Mouse (Mus musculus) C2C12 (cell line): ENCODE results near the gene Ggta1. TPM values are rescaled to one million over a fixed set of nuclear protein-coding genes. Genes with fewer than 3 reads are reported as not detected.

Experiments used
- H3K27me3 ChIP-seq: one replicate; pipeline ENCODE4 v1.6.1; 2011; ENCODE audit not compliant: control insufficient read depth, insufficient read depth, insufficient read length
- H3K36me3 ChIP-seq: one replicate; pipeline ENCODE4 v1.6.1; 2011; ENCODE audit not compliant: control insufficient read depth, insufficient read depth
- H3K4me3 ChIP-seq: one replicate; pipeline ENCODE4 v1.5.1; 2011; ENCODE audit warnings: mild to moderate bottlenecking, control low read depth; ENCODE audit not compliant: poor library complexity, insufficient read depth, severe bottlenecking
- H3K79me2 ChIP-seq: one replicate; pipeline ENCODE4 v1.6.1; 2011; ENCODE audit not compliant: control insufficient read depth, insufficient read depth
- H3K79me3 ChIP-seq: one replicate; pipeline ENCODE4 v1.6.1; 2011; ENCODE audit warnings: low read depth, control low read depth
- H3ac ChIP-seq: one replicate; pipeline ENCODE3; 2011; ENCODE audit warnings: low read depth; ENCODE audit not compliant: control insufficient read depth, insufficient read length
- CEBPB ChIP-seq: IDR thresholded peaks from one replicate; pipeline ENCODE4 v1.6.1; 2011; ENCODE audit warnings: low read depth, mild to moderate bottlenecking, control low read depth, moderate library complexity
- CTCF ChIP-seq: IDR thresholded peaks from one replicate; pipeline ENCODE4 v1.5.1; 2011; ENCODE audit not compliant: control insufficient read depth, insufficient read depth, insufficient read length
- FOSL1 ChIP-seq: IDR thresholded peaks from one replicate; pipeline ENCODE4 v1.8.0; 2011; ENCODE audit warnings: mild to moderate bottlenecking, low read length; ENCODE audit not compliant: poor library complexity, insufficient read depth, severe bottlenecking
- MAX ChIP-seq: IDR thresholded peaks from one replicate; pipeline ENCODE4 v1.6.1; 2011; ENCODE audit warnings: mild to moderate bottlenecking, control low read depth
- MYOD1 ChIP-seq: IDR thresholded peaks from one replicate; pipeline ENCODE4 v1.6.1; 2011; ENCODE audit warnings: low read depth; ENCODE audit not compliant: control insufficient read depth, insufficient read length
- MYOG ChIP-seq: IDR thresholded peaks from one replicate; pipeline ENCODE4 v1.6.1; 2011; ENCODE audit not compliant: control insufficient read depth, insufficient read length; ENCODE audit errors: extremely low read depth
- USF1 ChIP-seq: IDR thresholded peaks from one replicate; pipeline ENCODE4 v1.6.1; 2011; ENCODE audit warnings: low read depth, mild to moderate bottlenecking, control low read depth, moderate library complexity
- polyA plus RNA-seq: library from polyadenylated mRNA; unstranded; fragments of >200 nt; fragmentation: generic; extraction: Trizol; gene quantifications from one replicate; pipeline ENCODE4 v1.2.1, GENCODE M21; 2012; ENCODE audit warnings: missing spikeins

The Ggta1 gene
- polyA plus RNA-seq, 1 experiment = 7.1 TPM

DNA sequence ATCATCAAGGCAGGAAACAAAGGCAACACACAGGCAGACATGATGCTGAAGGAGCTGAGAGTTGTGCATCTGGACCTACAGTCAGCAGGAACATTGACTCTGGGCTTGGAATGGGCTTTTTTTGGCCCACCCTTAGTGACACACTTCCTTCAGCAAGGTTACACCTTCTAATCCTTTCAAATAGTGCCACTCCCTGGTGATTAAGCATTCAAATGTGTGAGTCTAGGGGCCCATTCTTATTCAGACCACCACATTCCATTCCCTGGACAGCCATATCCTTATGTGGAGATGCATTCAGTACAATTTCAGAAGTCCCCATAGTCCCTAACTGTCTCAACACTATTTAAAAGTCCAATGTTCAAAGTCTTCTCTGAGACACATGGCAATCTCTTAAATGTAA is 92.3 kb downstream of the Ggta1 start:
- no peak overlapping the region for H3K4me3 ChIP-seq
- H3K27me3 ChIP-seq = no peaks in the 10 kb centered on the region
- TF ChIP-seq FOSL1 (no peak), CTCF (no peak), MAX (no peak), MYOG (no peak), MYOD1 (no peak), USF1 (no peak), CEBPB (no peak)
- no peaks in the 10 kb centered on the region for H3K79me3 ChIP-seq
- H3ac ChIP-seq = no peak overlapping the region
- H3K79me2 ChIP-seq = no peaks in the 10 kb centered on the region
- no peaks in the 10 kb centered on the region for H3K36me3 ChIP-seq

DNA sequence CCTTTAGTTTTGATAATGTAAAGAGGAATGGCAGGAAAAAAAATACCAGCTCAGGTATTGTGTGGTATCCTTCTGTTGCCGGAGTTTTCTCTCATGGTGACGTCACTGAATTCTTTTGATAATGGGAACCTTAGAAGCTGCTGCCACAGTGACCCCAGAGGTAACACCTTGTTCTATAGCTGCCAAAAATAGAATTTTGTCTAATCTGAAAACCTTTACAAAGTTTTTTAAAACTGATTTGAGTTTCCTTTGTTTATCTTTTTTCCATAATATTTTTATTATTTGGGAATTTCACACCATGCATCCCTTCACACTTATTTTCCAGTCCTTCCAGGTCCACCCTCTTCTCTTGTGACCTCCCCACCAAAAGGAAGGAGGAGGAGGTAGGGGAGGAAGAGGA is 95.4 kb downstream of the Ggta1 start, which contains the start of gene 4930568D16Rik:
Gene 4930568D16Rik, minus strand, starts transcription at position 101 of the 400 bp plus-strand sequence.
- Histone ChIP-seq H3K27me3 (no peaks in the 10 kb centered on the region), H3K36me3 (no peaks in the 10 kb centered on the region), H3ac (no peak within 1 kb of the TSS), H3K79me3 (no peaks in the 10 kb centered on the region), H3K79me2 (no peaks in the 10 kb centered on the region), H3K4me3 (no peak within 1 kb of the TSS)
- TF ChIP-seq CTCF (no peak), FOSL1 (no peak), USF1 (no peak), MYOD1 (no peak), MAX (no peak), CEBPB (no peak), MYOG (no peak)

Other genes with a start within 250 kb of the Ggta1 start
- 166 TPM for gene Gsn, start 206.9 kb downstream of the Ggta1 start, polyA plus RNA-seq
- 87.9 TPM for gene Stom, start 126.3 kb downstream of the Ggta1 start, polyA plus RNA-seq
- gene 4930568D16Rik, start 95.5 kb downstream of the Ggta1 start, polyA plus RNA-seq = not detected
- gene 4930402F06Rik, start 66.1 kb downstream of the Ggta1 start, polyA plus RNA-seq = not detected
- gene Dab2ip, start 95.0 kb upstream of the Ggta1 start, polyA plus RNA-seq = 27.9 TPM